Mouse (Mus musculus): Measurements from ENCODE around the gene Prkrip1. TPM values are rescaled to one million over a fixed set of nuclear protein-coding genes. Genes with fewer than 3 reads are reported as not detected.

The Prkrip1 gene
- polyA plus RNA-seq (2016; fragmentation: Nextera tagmentation; extraction: Ambion mirVana) = 71.4 and 79.6 TPM in 2 replicates

- H3K4me3 ChIP-seq = peak within 1 kb of the TSS; percentile 98
- WGBS = under 1% methylated on average over 61 of the region's 62 CpGs
- H3K9ac ChIP-seq (replicated peaks) = peak within 1 kb of the TSS; percentile 92
- peak within 1 kb of the TSS; percentile 91 for H3K4me2 ChIP-seq (replicated peaks)
- H3K36me3 ChIP-seq = peaks cover 33% of the 10 kb centered on the region
- no peaks in the 10 kb centered on the region for H3K27me3 ChIP-seq
- H3K4me1 ChIP-seq = peaks cover 10% of the 10 kb centered on the region
- H3K9me3 ChIP-seq = no peaks in the 10 kb centered on the region
- ATAC-seq (ENCODE audit: low FRiP score, low read depth) = peak; percentile 81
- H3K27ac ChIP-seq (replicated peaks) = peak within 1 kb of the TSS; percentile 78
Measured at GRCm38 (mm10) chr5:136198474-136199391, at the start of gene Prkrip1. TSS of gene Prkrip1 (minus strand) at chr5:136198963.

DNA sequence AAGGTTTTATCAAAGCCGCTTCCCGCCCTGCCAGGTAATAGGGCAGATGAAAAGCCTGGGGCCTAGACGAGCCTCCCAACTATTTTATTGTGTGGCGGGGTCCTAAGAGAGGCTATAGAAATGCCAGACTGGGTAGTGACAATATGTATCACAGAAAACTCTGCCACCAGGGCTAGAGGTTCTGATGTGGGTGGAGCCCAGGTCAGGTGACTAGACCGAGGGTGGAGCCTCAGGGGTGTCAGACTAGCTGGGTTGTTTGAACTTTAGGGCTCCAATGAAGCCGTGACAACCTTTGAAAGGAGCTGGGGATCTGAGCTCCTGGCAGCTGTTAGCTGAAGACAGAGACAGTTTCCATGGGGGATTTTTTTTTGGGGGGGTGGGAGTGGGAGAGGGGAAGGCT is 49.7 kb upstream of the Prkrip1 start:
- H3K4me3 ChIP-seq = no peak overlapping the region
- no peaks in the 10 kb centered on the region for H3K9me3 ChIP-seq
- H3K9ac ChIP-seq (replicated peaks) = no peak overlapping the region
- H3K27ac ChIP-seq (replicated peaks) = no peak overlapping the region
- H3K27me3 ChIP-seq = no peaks in the 10 kb centered on the region
- H3K36me3 ChIP-seq = peaks cover 13% of the 10 kb centered on the region
- peaks cover 12% of the 10 kb centered on the region for H3K4me1 ChIP-seq
- no peak for ATAC-seq (ENCODE audit: low FRiP score, low read depth)
- 68% methylated on average over 6 of the region's 6 CpGs for WGBS
- no peak overlapping the region for H3K4me2 ChIP-seq (replicated peaks)

- H3K27me3 ChIP-seq = 0 out of 2 replicates have a peak, but pooled peaks cover 3% of the 10 kb centered on the region
- peak within 1 kb of the TSS; percentile 81; the same call in 1 of the 2 replicates for H3K9ac ChIP-seq (replicated peaks)
- peak within 1 kb of the TSS; percentile 82 for H3K4me2 ChIP-seq (replicated peaks)
- H3K36me3 ChIP-seq = peaks cover 10% of the 10 kb centered on the region; the same call in 1 of the 2 replicates
- H3K9me3 ChIP-seq = no peaks in the 10 kb centered on the region
- peak within 1 kb of the TSS; percentile 74 for H3K4me3 ChIP-seq
- 88% methylated on average over 2 of the region's 2 CpGs for WGBS
- peak within 1 kb of the TSS; percentile 84 for H3K27ac ChIP-seq (replicated peaks)
- ATAC-seq (ENCODE audit: low FRiP score, low read depth) = no peak
- H3K4me1 ChIP-seq = peaks cover 25% of the 10 kb centered on the region
Measured at GRCm38 (mm10) chr5:136246452-136246838, 47.7 kb upstream of the Prkrip1 start, which contains the start of gene Sh2b2. TSS of gene Sh2b2 (minus strand) at chr5:136246556.

GRCm38 (mm10) chr5:136245541-136246451 is 47.0 kb upstream of the Prkrip1 start:
- Histone ChIP-seq H3K4me2 (replicated peaks) (peak overlapping the region; percentile 82), H3K27me3 (0 out of 2 replicates have a peak, but pooled peaks cover 3% of the 10 kb centered on the region), H3K36me3 (peaks cover 7% of the 10 kb centered on the region; the same call in 1 of the 2 replicates), H3K4me1 (peaks cover 31% of the 10 kb centered on the region), H3K27ac (replicated peaks) (peak overlapping the region; percentile 84), H3K9me3 (no peaks in the 10 kb centered on the region), H3K9ac (replicated peaks) (peak overlapping the region; percentile 81; the same call in 1 of the 2 replicates), H3K4me3 (peak overlapping the region; percentile 74)
- WGBS = 15% methylated on average over 15 of the region's 15 CpGs
- ATAC-seq (ENCODE audit: low FRiP score, low read depth) = 0 out of 2 replicates have a peak, but pooled peaks have one; percentile 1

DNA sequence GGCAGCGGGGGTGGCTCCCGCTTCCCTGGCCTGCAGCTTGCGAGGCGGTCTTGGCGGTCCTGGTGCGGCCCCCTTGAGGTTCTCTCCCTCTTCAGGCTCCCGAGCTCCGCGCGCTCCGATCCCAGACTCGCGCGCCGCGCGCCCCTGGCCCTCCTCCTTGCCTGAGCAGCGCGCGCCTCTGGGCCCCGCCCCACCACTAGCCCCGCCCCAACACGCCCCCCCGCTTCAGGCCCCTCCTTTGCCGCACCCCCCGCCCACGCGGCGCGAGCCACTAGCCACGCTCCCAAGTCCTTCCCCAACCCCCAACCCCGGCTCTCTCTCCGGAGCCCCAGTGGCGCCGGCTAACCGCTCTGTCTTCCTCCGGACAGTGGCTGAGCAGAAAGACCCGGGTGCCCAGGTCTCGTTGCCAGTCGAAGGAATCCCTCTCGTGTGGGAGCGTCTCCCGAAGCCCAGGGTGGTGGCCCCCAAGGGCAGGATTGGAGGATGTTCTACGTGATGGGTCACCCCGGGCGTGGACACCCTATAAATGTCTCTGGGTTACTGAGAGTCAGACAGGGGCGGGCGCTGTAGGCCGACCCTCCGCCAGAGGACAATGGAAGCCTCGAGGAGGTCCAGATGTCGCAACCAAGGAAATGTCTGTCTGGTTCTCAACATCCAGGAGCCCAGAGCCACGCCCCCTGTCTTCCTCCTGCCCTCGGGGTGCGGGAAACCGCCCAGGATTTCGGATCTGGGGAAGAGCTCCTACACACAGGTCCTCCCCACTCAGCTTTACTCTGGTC is 46.2 kb upstream of the Prkrip1 start:
- WGBS = 0% methylated on average over 51 of the region's 57 CpGs
- ATAC-seq (ENCODE audit: low FRiP score, low read depth) = peak; percentile 70

GRCm38 (mm10) chr5:136243851-136244761 is 45.3 kb upstream of the Prkrip1 start:
- peak; percentile 62 for ATAC-seq (ENCODE audit: low FRiP score, low read depth)
- Histone ChIP-seq H3K36me3 (no peaks in the 10 kb centered on the region), H3K27ac (replicated peaks) (peak overlapping the region; percentile 84), H3K4me2 (replicated peaks) (peak overlapping the region; percentile 82), H3K9me3 (no peaks in the 10 kb centered on the region), H3K4me1 (peaks cover 37% of the 10 kb centered on the region), H3K9ac (replicated peaks) (peak overlapping the region; percentile 81), H3K27me3 (0 out of 2 replicates have a peak, but pooled peaks cover 8% of the 10 kb centered on the region), H3K4me3 (peak overlapping the region; percentile 74)
- WGBS = under 1% methylated on average over 39 of the region's 67 CpGs

More for the DNA sequence above, 46.2 kb upstream of the Prkrip1 start:
- H3K36me3 ChIP-seq = peaks cover under 1% of the 10 kb centered on the region; the same call in 1 of the 2 replicates
- H3K4me1 ChIP-seq = peaks cover 37% of the 10 kb centered on the region
- H3K4me3 ChIP-seq = peak overlapping the region; percentile 74
- H3K27ac ChIP-seq (replicated peaks) = peak overlapping the region; percentile 84
- no peaks in the 10 kb centered on the region for H3K9me3 ChIP-seq
- 0 out of 2 replicates have a peak, but pooled peaks cover 8% of the 10 kb centered on the region for H3K27me3 ChIP-seq
- H3K9ac ChIP-seq (replicated peaks) = peak overlapping the region; percentile 81
- H3K4me2 ChIP-seq (replicated peaks) = peak overlapping the region; percentile 82

- H3K27me3 ChIP-seq = peaks cover 16% of the 10 kb centered on the region; the same call in 1 of the 2 replicates
- no peaks in the 10 kb centered on the region for H3K9me3 ChIP-seq
- ATAC-seq (ENCODE audit: low FRiP score, low read depth) = no peak
- 89% methylated on average over 6 of the region's 6 CpGs for WGBS
- H3K36me3 ChIP-seq = no peaks in the 10 kb centered on the region
- no peak overlapping the region for H3K9ac ChIP-seq (replicated peaks)
- H3K4me1 ChIP-seq = peaks cover 49% of the 10 kb centered on the region
- no peak overlapping the region for H3K27ac ChIP-seq (replicated peaks)
- no peak overlapping the region for H3K4me3 ChIP-seq
- H3K4me2 ChIP-seq (replicated peaks) = no peak overlapping the region
Measured at GRCm38 (mm10) chr5:136241161-136241560, 42.4 kb upstream of the Prkrip1 start.

GRCm38 (mm10) chr5:136240381-136240780 is 41.6 kb upstream of the Prkrip1 start:
- no peaks in the 10 kb centered on the region for H3K36me3 ChIP-seq
- ATAC-seq (ENCODE audit: low FRiP score, low read depth) = no peak
- no peak overlapping the region for H3K4me3 ChIP-seq
- H3K27ac ChIP-seq (replicated peaks) = no peak overlapping the region
- 67% methylated on average over 1 of the region's 1 CpGs for WGBS
- H3K4me2 ChIP-seq (replicated peaks) = no peak overlapping the region
- H3K4me1 ChIP-seq = peaks cover 46% of the 10 kb centered on the region
- peaks cover 16% of the 10 kb centered on the region; the same call in 1 of the 2 replicates for H3K27me3 ChIP-seq
- no peak overlapping the region for H3K9ac ChIP-seq (replicated peaks)
- H3K9me3 ChIP-seq = no peaks in the 10 kb centered on the region

DNA sequence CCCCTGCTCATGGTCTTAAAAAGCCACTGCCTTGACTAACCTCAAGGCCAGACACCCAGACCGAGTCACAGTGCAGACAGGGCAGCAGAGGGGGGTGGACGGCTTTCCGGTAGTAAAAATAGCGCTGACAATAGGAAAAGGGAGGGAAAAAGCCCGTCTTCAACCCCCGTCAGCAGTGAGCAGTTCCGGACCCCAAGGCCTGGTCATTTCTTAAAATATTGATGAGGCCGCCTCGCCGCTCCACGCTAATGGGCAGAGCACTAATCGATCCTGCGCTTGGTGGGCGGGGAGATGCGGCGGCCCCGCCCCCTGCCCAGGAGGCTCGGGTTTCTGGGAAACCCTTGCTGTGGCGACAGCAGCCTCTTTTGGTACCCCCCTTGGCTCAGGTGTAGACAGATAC is 38.8 kb upstream of the Prkrip1 start:
- Histone ChIP-seq H3K9ac (replicated peaks) (0 out of 2 replicates have a peak overlapping the region, but pooled peaks have one; percentile 2), H3K4me1 (peaks cover 34% of the 10 kb centered on the region)
- ATAC-seq (ENCODE audit: low FRiP score, low read depth) = no peak

GRCm38 (mm10) chr5:136236611-136237010 is 37.8 kb upstream of the Prkrip1 start:
- peaks cover 6% of the 10 kb centered on the region for H3K36me3 ChIP-seq
- no peak for ATAC-seq (ENCODE audit: low FRiP score, low read depth)
- no peaks in the 10 kb centered on the region for H3K9me3 ChIP-seq
- no peak overlapping the region for H3K4me3 ChIP-seq
- no peak overlapping the region for H3K9ac ChIP-seq (replicated peaks)
- no peak overlapping the region for H3K4me2 ChIP-seq (replicated peaks)
- peaks cover 29% of the 10 kb centered on the region for H3K27me3 ChIP-seq
- H3K27ac ChIP-seq (replicated peaks) = no peak overlapping the region
- WGBS = 87% methylated on average over 5 of the region's 5 CpGs
- H3K4me1 ChIP-seq = peaks cover 29% of the 10 kb centered on the region

More for the DNA sequence above, 38.8 kb upstream of the Prkrip1 start:
- Histone ChIP-seq H3K9me3 (no peaks in the 10 kb centered on the region), H3K27me3 (peaks cover 26% of the 10 kb centered on the region), H3K36me3 (no peaks in the 10 kb centered on the region), H3K4me3 (peak overlapping the region; percentile 30), H3K4me2 (replicated peaks) (peak overlapping the region; percentile 58), H3K27ac (replicated peaks) (no peak overlapping the region)
- WGBS = 1% methylated on average over 19 of the region's 19 CpGs

All from midbrain, embryonic 12.5 days (tissue).